Mouse (Mus musculus) fat pad, adult 2 months (tissue): ENCODE results near the gene Chpt1.
"Not testable (repeated sequence)": the region's sequence is repeated elsewhere in the genome, so short reads cannot be mapped to it uniquely, and the experiment has no call there.

Experiments used
- DNase-seq: peaks from one replicate; pipeline ENCODE4 v3.0.0-alpha.2; 2011; ENCODE audit warnings: low read depth, low spot score; ENCODE audit errors: extremely low read depth

Chpt1 gene

DNA sequence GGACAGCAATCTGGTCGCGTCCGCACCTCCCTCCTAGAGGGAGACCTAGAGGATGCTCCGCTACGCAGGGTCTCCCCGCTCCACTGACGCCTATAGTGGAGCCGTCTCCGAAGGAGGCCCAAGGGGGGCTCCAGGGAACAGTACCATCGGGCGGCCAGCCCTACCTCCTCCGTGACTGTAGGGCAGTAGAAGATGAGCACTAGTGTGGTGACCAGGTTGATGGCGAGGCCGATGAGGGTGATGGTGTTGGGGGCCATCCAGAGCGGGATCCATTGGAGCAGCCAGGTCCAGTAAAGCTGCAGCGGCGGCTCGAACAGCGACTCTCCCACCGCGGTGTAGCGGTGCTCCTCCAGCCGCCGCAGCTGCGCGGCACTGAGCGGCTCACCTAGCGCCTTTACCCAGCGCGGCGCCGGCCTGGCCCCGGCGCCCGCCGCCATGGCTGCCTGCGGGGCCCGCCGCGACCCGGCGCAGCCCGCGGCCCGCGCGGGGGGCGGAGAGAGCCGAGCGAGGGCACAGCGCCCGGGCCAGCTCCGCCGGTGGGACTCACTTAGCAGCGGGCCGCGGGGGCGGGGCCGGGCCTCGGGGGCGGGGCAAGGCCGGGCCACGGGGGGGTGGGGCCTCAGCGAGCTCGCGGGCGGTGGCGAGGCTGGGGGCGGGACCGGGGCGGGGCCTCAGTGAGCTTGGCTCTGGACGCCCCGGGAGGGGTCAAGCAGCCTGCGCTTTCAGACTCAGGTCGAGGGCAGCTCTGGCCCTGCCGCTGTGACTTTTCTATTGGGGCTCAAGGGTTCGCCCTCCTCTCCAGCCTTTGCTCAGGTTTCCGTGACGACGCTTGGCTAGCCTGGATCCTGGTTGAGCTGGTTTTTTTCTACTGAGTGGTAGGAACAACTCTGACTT is at the start of gene Chpt1:
Gene Chpt1, minus strand, starts transcription at position 653 of the 894 bp plus-strand sequence.
- no peak for DNase-seq

GRCm38 (mm10) chr10:88552738-88553137 is 48.9 kb upstream of the Chpt1 start:
- no peak for DNase-seq

GRCm38 (mm10) chr10:88550225-88550624 is 46.4 kb upstream of the Chpt1 start:
- DNase-seq, result no peak

DNA sequence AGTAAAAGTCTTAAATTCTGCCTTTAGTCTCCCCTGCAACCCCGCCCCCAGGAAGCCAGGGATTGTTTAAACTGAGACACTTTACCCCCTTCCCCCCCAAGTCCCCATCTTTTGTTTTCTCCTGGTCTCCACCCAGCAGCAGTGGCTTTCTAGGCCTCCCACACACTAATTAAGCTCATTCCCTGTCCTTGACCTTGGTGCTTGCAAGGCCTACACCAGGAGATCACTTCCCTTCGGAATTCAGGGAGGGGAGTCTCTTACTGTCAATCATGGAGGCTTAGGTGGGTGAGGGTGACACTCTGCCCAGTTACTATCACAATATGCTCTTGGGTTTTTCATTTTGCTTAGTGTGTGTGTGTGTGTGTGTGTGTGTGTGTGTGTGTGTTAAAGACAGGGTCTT is 43.8 kb upstream of the Chpt1 start:
- DNase-seq, result no peak

GRCm38 (mm10) chr10:88530631-88531030 is 26.8 kb upstream of the Chpt1 start:
- DNase-seq, result no peak

GRCm38 (mm10) chr10:88524016-88524415 is 20.1 kb upstream of the Chpt1 start:
- no peak for DNase-seq

GRCm38 (mm10) chr10:88523212-88523611 is 19.3 kb upstream of the Chpt1 start:
- peak; percentile 39 for DNase-seq

DNA sequence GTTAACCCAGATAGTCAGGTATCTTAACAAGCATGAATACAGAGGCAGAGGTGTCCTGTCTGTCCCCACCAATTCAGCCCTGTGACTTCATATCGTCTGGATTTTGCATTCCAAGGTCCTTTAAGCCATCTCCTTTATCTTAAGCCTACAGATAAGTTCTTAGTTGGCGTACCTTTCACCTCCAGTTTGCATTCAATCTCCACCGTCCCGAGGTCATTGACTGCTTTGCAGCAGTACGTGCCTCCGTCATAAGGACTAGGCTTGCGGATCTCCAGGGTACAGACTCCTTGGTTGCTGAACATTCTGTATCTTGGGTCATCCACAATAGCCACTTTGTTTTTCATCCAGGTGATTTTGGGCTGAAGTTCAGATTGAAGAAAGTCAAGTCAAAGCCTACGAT is 18.9 kb upstream of the Chpt1 start:
- DNase-seq, result no peak

- DNase-seq, result not testable (repeated sequence)
Measured at GRCm38 (mm10) chr10:88515049-88515448, 11.2 kb upstream of the Chpt1 start.

GRCm38 (mm10) chr10:88514495-88514894 is 10.6 kb upstream of the Chpt1 start:
- DNase-seq, result peak; percentile 46

DNA sequence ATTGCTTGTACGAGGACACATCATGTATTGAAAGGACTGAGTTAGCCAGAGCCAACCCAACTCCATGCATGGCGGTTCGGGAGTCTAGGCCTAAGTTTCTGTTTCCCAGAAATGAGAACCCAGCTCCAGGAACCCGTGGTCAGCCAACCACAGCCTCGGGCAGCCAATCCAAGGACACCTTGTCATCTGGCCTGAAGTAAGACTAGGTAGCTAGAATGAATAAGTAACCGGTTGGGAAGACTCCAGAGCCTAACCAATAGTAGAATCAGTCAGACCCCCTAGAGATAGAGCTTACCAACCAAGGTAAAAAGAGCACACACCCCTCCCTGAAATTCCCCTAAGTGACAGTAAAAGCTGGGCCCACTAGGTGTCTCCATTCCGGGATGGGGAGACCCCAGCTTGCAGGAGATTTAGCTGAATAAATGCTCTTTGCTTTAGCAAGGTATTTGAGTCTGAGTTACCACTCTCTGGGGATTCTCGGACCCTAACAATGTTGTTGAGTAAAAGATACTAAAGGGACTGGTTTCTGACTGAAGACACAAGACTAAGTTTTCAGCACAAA is 9.8 kb upstream of the Chpt1 start:
- no peak for DNase-seq

GRCm38 (mm10) chr10:88511355-88511754 is 7.5 kb upstream of the Chpt1 start:
- no peak for DNase-seq

GRCm38 (mm10) chr10:88510503-88511271 is 6.8 kb upstream of the Chpt1 start:
- DNase-seq, result no peak

GRCm38 (mm10) chr10:88507691-88508143 is 3.8 kb upstream of the Chpt1 start:
- DNase-seq, result no peak

- DNase-seq, result no peak
Measured at GRCm38 (mm10) chr10:88505256-88505655, 1.4 kb upstream of the Chpt1 start.

DNA sequence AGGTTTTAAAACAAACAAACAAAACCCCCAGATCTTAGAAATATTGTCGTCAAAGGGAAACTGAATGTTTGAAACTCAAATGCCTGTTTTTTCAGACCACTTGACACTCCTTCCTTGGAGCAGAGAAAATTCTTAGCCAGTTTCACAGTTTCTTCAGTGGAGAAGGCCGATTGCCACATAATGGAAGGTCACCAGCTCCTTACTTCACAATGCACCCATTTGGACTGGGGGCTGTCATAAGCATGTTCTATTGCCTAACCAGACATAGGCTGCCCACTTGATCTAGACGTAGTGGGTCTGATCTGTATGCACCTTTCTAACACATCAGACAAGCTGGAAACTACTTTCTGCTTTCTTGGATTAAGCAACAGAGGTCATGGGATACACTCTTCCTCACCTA is 608 bp upstream of the Chpt1 start:
- no peak for DNase-seq

DNA sequence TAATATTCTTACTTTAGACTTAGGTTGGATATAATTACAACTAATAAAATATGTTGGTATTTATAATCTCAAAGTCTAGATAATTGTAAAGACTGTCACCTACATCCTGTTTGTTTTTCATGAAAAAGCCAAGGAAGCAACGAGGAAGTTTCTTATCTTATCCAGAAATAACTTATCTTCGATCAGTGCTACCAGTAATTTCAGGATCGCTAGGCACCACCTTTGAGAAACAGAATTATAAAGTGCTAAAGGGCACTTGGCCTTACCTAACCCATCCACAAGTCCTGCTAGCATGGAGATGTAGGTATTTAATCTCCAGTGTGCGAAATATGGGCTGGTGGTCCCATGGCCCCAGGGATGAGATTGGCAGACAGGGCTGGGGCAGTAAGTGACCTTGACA is 954 bp downstream of the Chpt1 start:
- DNase-seq, result no peak

- DNase-seq, result no peak
Measured at GRCm38 (mm10) chr10:88501886-88502765, 1.7 kb downstream of the Chpt1 start.

- no peak for DNase-seq
Measured at GRCm38 (mm10) chr10:88501370-88501769, 2.5 kb downstream of the Chpt1 start.

GRCm38 (mm10) chr10:88499993-88500392 is 3.9 kb downstream of the Chpt1 start:
- no peak for DNase-seq
